ENCODE assay signal across 13 mouse cellular contexts in genomic region chr4:138037110-138037509, GRCm38 (mm10). TPM values are rescaled to one million over a fixed set of nuclear protein-coding genes. Genes with fewer than 3 reads are reported as not detected.
DNase-seq lines count a peak whose midpoint lies in the region; ATAC-seq and TF ChIP-seq lines count a peak whose summit lies in the region.
"Had no signal": no experiment of that assay in that cellular context is flagged by ENCODE, and none has a peak within 500 bp of the region (broad histone marks: within the 10 kb centered on the region; RNA-seq: fewer than 3 reads in every experiment).

No protein-coding gene starts in this region.

- peak overlapping the region; percentile 65 for H3K27ac ChIP-seq in forebrain, embryonic 10.5 days
- no peak overlapping the region for H3K27ac ChIP-seq in forebrain, embryonic 16.5 days (ENCODE audit: low read length)
- H3K27ac ChIP-seq in forebrain, postnatal 0 days (ENCODE audit: low read depth, low read length): no peak overlapping the region
- peak overlapping the region; percentile 17; the same call in 1 of the 2 replicates for H3K27ac ChIP-seq in limb, embryonic 15.5 days
- H3K27ac ChIP-seq: embryonic facial prominence, embryonic 15.5 days; liver, embryonic 15.5 days had no signal

- ATAC-seq in forebrain, embryonic 16.5 days: no peak
- ATAC-seq in forebrain, postnatal 0 days: peak; percentile 23; the same call in 1 of the 2 replicates
- ATAC-seq in limb, embryonic 15.5 days (ENCODE audit: insufficient number of reproducible peaks, low FRiP score, low TSS enrichment, low read depth): no peak
- ATAC-seq in monocyte, adult 5-6 weeks (replicated peaks; ENCODE audit: insufficient number of reproducible peaks, low FRiP score, low TSS enrichment, poor library complexity, severe bottlenecking): no peak
- ATAC-seq in erythroid progenitor cell, adult 5-6 weeks (replicated peaks; ENCODE audit: low FRiP score, poor library complexity, severe bottlenecking): no peak

- H3K27me3 ChIP-seq in forebrain, embryonic 10.5 days (ENCODE audit: poor library complexity, severe bottlenecking): no peaks in the 10 kb centered on the region
- no peaks in the 10 kb centered on the region for H3K27me3 ChIP-seq in forebrain, embryonic 16.5 days (replicated peaks; ENCODE audit: control insufficient read depth, insufficient read depth, low read length)
- H3K27me3 ChIP-seq in forebrain, postnatal 0 days (ENCODE audit: insufficient read depth, low read length): no peaks in the 10 kb centered on the region
- H3K27me3 ChIP-seq in limb, embryonic 15.5 days: no peaks in the 10 kb centered on the region
- H3K27me3 ChIP-seq: embryonic facial prominence, embryonic 15.5 days; liver, embryonic 15.5 days had no signal

- peaks cover 98% of the 10 kb centered on the region for H3K36me3 ChIP-seq in forebrain, embryonic 10.5 days (replicated peaks)
- 0 out of 2 replicates have a peak, but pooled peaks cover 2% of the 10 kb centered on the region for H3K36me3 ChIP-seq in forebrain, embryonic 16.5 days (ENCODE audit: control insufficient read depth, insufficient read depth)
- H3K36me3 ChIP-seq in forebrain, postnatal 0 days (ENCODE audit: insufficient read depth): no peaks in the 10 kb centered on the region; the same call in 1 of the 2 replicates
- peaks cover 25% of the 10 kb centered on the region; the same call in 1 of the 2 replicates for H3K36me3 ChIP-seq in limb, embryonic 15.5 days

- H3K9me3 ChIP-seq in forebrain, embryonic 10.5 days: no peaks in the 10 kb centered on the region; the same call in 1 of the 2 replicates
- H3K9me3 ChIP-seq in forebrain, embryonic 16.5 days (ENCODE audit: control insufficient read depth, low read length): no peaks in the 10 kb centered on the region
- no peaks in the 10 kb centered on the region for H3K9me3 ChIP-seq in forebrain, postnatal 0 days (ENCODE audit: low read length)
- H3K9me3 ChIP-seq in limb, embryonic 15.5 days: no peaks in the 10 kb centered on the region
- H3K9me3 ChIP-seq: embryonic facial prominence, embryonic 15.5 days; liver, embryonic 15.5 days had no signal

- DNase-seq in forebrain, embryonic 10.5 days (ENCODE audit: extremely low spot score, low spot score): no peak
- DNase-seq in brain, embryonic 14.5 days (ENCODE audit: low read depth): peak; percentile 46
- no peak for DNase-seq in forebrain, postnatal 0 days
- DNase-seq in liver: no peak
- DNase-seq: gastrocnemius, postnatal 36 days; heart, postnatal 36 days; right cerebral cortex, adult 18-20 months had no signal

- no peak for TF ChIP-seq CTCF in brain, embryonic 14.5 days (IDR thresholded peaks at IDR 0.05; ENCODE audit: borderline replicate concordance, extremely low read depth, insufficient read depth, insufficient read length)
- no peak for TF ChIP-seq CTCF in forebrain, postnatal 0 days (IDR thresholded peaks at IDR 0.05; ENCODE audit: low read depth)

- TF ChIP-seq POLR2A in brain, embryonic 14.5 days (IDR thresholded peaks at IDR 0.05; ENCODE audit: borderline replicate concordance, extremely low read depth, insufficient read depth, insufficient read length, poor library complexity, severe bottlenecking): no peak

- no peak overlapping the region for H3K4me2 ChIP-seq in forebrain, embryonic 16.5 days (ENCODE audit: low read length)
- H3K4me2 ChIP-seq in forebrain, postnatal 0 days (ENCODE audit: low read depth): no peak overlapping the region
- no peak overlapping the region for H3K4me2 ChIP-seq in limb, embryonic 15.5 days
- H3K4me2 ChIP-seq: embryonic facial prominence, embryonic 15.5 days; liver, embryonic 15.5 days had no signal

- WGBS in forebrain, embryonic 10.5 days: 57% methylated on average over 8 of the region's 8 CpGs
- 39% methylated on average over 8 of the region's 8 CpGs for WGBS in forebrain, embryonic 16.5 days
- 36% methylated on average over 8 of the region's 8 CpGs for WGBS in forebrain, postnatal 0 days
- 79% methylated on average over 8 of the region's 8 CpGs for WGBS in limb, embryonic 15.5 days

- no peak overlapping the region for H3K9ac ChIP-seq in forebrain, embryonic 16.5 days (replicated peaks; ENCODE audit: low read depth, low read length)
- no peak overlapping the region for H3K9ac ChIP-seq in forebrain, postnatal 0 days
- H3K9ac ChIP-seq in limb, embryonic 15.5 days: no peak overlapping the region
- H3K9ac ChIP-seq: embryonic facial prominence, embryonic 15.5 days; liver, embryonic 15.5 days had no signal

- H3K4me3 ChIP-seq in forebrain, embryonic 10.5 days: no peak overlapping the region
- no peak overlapping the region for H3K4me3 ChIP-seq in forebrain, embryonic 16.5 days (replicated peaks; ENCODE audit: low read length)
- H3K4me3 ChIP-seq in forebrain, postnatal 0 days (ENCODE audit: low read depth, low read length): no peak overlapping the region
- H3K4me3 ChIP-seq in limb, embryonic 15.5 days: no peak overlapping the region
- H3K4me3 ChIP-seq: embryonic facial prominence, embryonic 15.5 days; liver, embryonic 15.5 days had no signal

- peaks cover 22% of the 10 kb centered on the region for H3K4me1 ChIP-seq in forebrain, embryonic 10.5 days
- H3K4me1 ChIP-seq in forebrain, embryonic 16.5 days (replicated peaks; ENCODE audit: control insufficient read depth, insufficient read depth, low read length): peaks cover 16% of the 10 kb centered on the region
- no peaks in the 10 kb centered on the region for H3K4me1 ChIP-seq in forebrain, postnatal 0 days (ENCODE audit: insufficient read depth)
- H3K4me1 ChIP-seq in limb, embryonic 15.5 days: peaks cover 9% of the 10 kb centered on the region

RNA-seq across cellular contexts. Expression of gene Eif4g3, which starts 44.3 kb away (rescaled TPM):
- polyA plus RNA-seq in forebrain, embryonic 10.5 days (2016; fragmentation: Nextera tagmentation; extraction: Ambion mirVana): 36.5 and 37.2 TPM in 2 replicates
- polyA plus RNA-seq in forebrain, embryonic 16.5 days (2015; fragmentation: Nextera tagmentation; extraction: Ambion mirVana): 47.0 and 51.7 TPM in 2 replicates
- polyA plus RNA-seq in brain, embryonic 14.5 days (2012; rRNA removed): 130 and 149 TPM in 2 replicates
- total RNA-seq in forebrain, postnatal 0 days (2014; rRNA removed): 61.9 and 67.0 TPM in 2 replicates
- 28.8 and 38.4 TPM in 2 replicates for polyA plus RNA-seq in forebrain, postnatal 0 days (2015; fragmentation: Nextera tagmentation; extraction: Ambion mirVana)
- 27.1 and 29.1 TPM in 2 replicates for polyA plus RNA-seq in limb, embryonic 15.5 days (2015; fragmentation: Nextera tagmentation; extraction: Ambion mirVana)
- 94.4 to 146 TPM (median 114 TPM) in 3 replicates for total RNA-seq in monocyte, adult 5-6 weeks (2017)
- 23.1 and 29.8 TPM in 2 replicates for total RNA-seq in erythroid progenitor cell, adult 5-6 weeks (2015; ENCODE audit: low replicate concordance)
- total RNA-seq in erythroid progenitor cell, adult 5-6 weeks (2017; ENCODE audit: low replicate concordance): 11.7 and 12.1 TPM in 2 replicates

Comparison
In these comparisons a context has a peak if more than half of its experiments do, and no peak if none do; other contexts are left out.
1. H3K27ac ChIP-seq: peak in forebrain, embryonic 10.5 days (single experiment) and limb, embryonic 15.5 days (single experiment); none in forebrain, embryonic 16.5 days (single experiment) and forebrain, postnatal 0 days (single experiment).